Mouse (Mus musculus) bone marrow, adult 2 months (tissue): ENCODE data around the gene Ccdc170.

Experiments used
- CTCF ChIP-seq: fragments of 200-500 bp; IDR thresholded peaks from 2 replicates; pipeline ENCODE4 v1.5.1; 2011; ENCODE audit warnings: low read length, control low read depth; ENCODE audit not compliant: control insufficient read depth, insufficient read depth
- POLR2A ChIP-seq: fragments of 200-500 bp; IDR thresholded peaks from 2 replicates; pipeline ENCODE4 v1.6.1; 2011; ENCODE audit warnings: low read depth, mild to moderate bottlenecking, control low read depth, low read length, borderline replicate concordance; ENCODE audit not compliant: control insufficient read depth

DNA sequence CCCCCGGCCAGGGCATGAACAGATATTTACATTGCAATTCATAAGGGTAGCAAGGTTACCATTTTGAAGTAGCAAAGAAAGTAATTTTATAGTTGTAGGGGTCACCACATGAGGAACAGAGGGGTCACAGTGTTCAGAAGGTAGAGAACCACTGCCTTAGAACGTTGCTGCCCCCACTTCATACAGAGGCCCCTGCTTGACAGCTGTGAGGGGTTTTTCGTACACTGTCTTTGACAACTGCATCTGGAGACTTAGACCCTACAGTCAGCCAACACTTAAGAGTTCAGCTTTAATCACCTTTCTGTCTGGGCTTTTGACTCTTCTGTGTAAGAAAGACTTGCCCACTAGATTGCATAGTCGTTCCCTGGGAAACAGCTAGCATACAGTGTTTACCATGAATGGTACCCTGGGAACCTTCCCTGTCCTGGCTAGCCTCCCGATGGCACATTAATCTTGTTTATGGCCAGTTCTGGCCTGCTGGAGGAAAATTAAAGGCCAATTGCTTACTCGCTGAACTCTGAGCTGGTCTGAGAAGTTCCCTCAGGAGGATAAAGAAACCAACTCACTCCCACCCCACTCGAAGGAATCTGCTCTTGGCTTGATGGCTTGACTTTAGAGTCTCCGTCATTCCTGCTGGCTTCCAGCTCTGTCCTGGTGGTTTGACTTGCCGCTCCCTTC is 71.3 kb downstream of the Ccdc170 start:
- TF ChIP-seq POLR2A = no peak
- no peak for TF ChIP-seq CTCF
